ENCODE assay signal across 8 mouse cellular contexts in genomic region chr8:23504704-23505103, GRCm38 (mm10).
DNase-seq lines count a peak whose midpoint lies in the region; ATAC-seq and TF ChIP-seq lines count a peak whose summit lies in the region.

No protein-coding gene starts in this region.

- peak overlapping the region; percentile 32; the same call in 1 of the 2 replicates for H3K4me2 ChIP-seq in stomach, postnatal 0 days (replicated peaks; ENCODE audit: low read depth)

- in situ Hi-C loops in Patski (cut with MboI; ENCODE audit: low pct_unique_long_range_greater_than_20kb): no loop called here

- no peak for ATAC-seq in Patski
- ATAC-seq in frontal cortex, adult (ENCODE audit: low TSS enrichment): peak; percentile 80
- ATAC-seq in stomach, postnatal 0 days (ENCODE audit: low FRiP score, low TSS enrichment): peak; percentile 51; the same call in 1 of the 2 replicates

- CTCF ChIA-PET in Patski (lab: Charles Lee): interaction anchor here (1.0 to 1.8 kb wide), 4 partner anchors 9 to 91 kb away, joined by 3 to 5 read pairs (median 4); no protein-coding TSS in a partner anchor

- DNase-seq in Patski (ENCODE audit: low read depth, low spot score) (no peak), MN1 (ENCODE audit: low spot score) (no peak)
- DNase-seq in cerebellum, adult 18-20 months: peak; percentile 19 to 55
- DNase-seq in heart, postnatal 4 days: peak; percentile 80
- DNase-seq in layer of hippocampus, postnatal 10 days (ENCODE audit: low spot score in 2 of 2): peak; percentile 66 to 73
- DNase-seq in lung, postnatal 14 days: peak; percentile 67
- DNase-seq in stomach, postnatal 0 days (ENCODE audit: low spot score): peak; percentile 53

- H3K27ac ChIP-seq in stomach, postnatal 0 days (replicated peaks): no peak overlapping the region

- TF ChIP-seq EP300 in stomach, postnatal 0 days (optimal IDR thresholded peaks at IDR 0.05): no peak

- H3K9ac ChIP-seq in stomach, postnatal 0 days (ENCODE audit: low read length): no peak overlapping the region

- peak; percentile 72 for TF ChIP-seq CTCF in Patski (IDR thresholded peaks at IDR 0.05)
- TF ChIP-seq CTCF in stomach, postnatal 0 days (IDR thresholded peaks at IDR 0.05; ENCODE audit: low read depth): peak; percentile 85

- no peaks in the 10 kb centered on the region for H3K36me3 ChIP-seq in stomach, postnatal 0 days (ENCODE audit: control insufficient read depth, insufficient read depth, low read length)

- no peak overlapping the region for H3K4me3 ChIP-seq in stomach, postnatal 0 days (ENCODE audit: low read depth, low read length)

- POLR2A ChIA-PET in Patski (lab: Charles Lee): interaction anchor here (0.5 to 1.2 kb wide), 4 partner anchors 24 to 117 kb away, joined by 3 read pairs; no protein-coding TSS in a partner anchor

- H3K4me1 ChIP-seq in stomach, postnatal 0 days (replicated peaks; ENCODE audit: control insufficient read depth, insufficient read depth): 0 out of 2 replicates have a peak, but pooled peaks cover 2% of the 10 kb centered on the region

- H3K27me3 ChIP-seq in Patski: no peaks in the 10 kb centered on the region
- no peaks in the 10 kb centered on the region for H3K27me3 ChIP-seq in stomach, postnatal 0 days (ENCODE audit: control insufficient read depth, insufficient read depth, low read length)

- H3K9me3 ChIP-seq in stomach, postnatal 0 days (ENCODE audit: control insufficient read depth, low read length): no peaks in the 10 kb centered on the region

- 34% methylated on average over 10 of the region's 10 CpGs for WGBS in stomach, postnatal 0 days

Comparison
In these comparisons a context has a peak if more than half of its experiments do, and no peak if none do; other contexts are left out.
1. DNase-seq: peak in cerebellum, adult 18-20 months (2 of 2), heart, postnatal 4 days (single experiment), layer of hippocampus, postnatal 10 days (2 of 2), lung, postnatal 14 days (single experiment) and stomach, postnatal 0 days (single experiment); none in Patski (single experiment) and MN1 (single experiment).